Mouse (Mus musculus) embryo, embryonic 10 days (tissue): ENCODE measurements around the gene Rad54l.

ENCODE experiments used
- DNase-seq: peaks from one replicate; pipeline ENCODE4 v3.0.0-alpha.2; 2015; ENCODE audit warnings: low spot score

Gene Rad54l

GRCm38 (mm10) chr4:116140801-116141574 is 17.5 kb upstream of the Rad54l start:
- DNase-seq: no peak

DNA sequence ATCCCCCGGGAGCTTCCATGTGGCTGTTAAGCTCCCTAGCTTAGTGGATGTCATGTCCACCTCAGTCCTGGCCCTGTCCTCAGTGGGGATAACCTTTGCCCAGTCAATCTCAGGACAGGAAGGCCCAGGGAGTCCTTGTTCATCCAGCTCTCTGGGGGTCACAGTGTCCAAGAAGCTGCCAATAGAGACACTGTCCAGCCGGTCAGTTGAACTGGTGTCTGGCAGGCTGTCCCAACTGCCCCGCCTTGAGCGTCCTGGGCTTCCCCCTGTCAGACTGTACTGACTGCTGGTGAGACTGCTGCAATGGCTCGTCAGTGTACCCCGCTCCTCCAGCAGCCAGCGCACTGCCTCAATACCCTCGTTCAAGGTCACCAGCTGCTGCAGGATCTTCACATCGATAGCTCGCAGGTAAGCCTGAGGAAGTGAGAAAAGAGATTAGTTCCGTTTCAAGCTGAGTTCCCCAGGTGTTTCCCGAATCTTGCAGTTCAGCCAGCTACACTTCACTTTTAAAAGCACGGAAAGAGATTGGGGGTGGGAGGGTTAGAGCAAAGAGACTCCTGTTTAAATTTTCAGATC is 14.0 kb upstream of the Rad54l start:
- no peak for DNase-seq

DNA sequence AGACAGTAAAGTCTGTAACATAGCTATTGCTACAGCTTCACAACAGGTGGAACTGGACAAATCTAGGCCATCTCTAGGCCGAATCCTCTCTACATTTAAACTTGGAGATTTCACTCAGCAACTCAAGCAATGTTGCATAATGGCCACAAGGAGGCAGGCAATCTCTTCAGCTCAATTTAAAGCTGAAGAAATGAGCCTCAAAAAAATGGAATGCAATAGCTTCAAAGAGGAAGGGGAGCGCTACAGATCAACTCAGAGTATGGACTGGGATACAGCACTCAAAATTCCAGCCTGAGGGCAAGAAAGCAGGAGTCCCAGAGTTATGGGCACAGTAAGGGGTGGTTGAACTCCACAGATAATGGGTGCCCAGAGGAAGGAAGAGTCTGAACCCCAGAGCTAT is 11.5 kb upstream of the Rad54l start:
- peak; percentile 72 for DNase-seq

DNA sequence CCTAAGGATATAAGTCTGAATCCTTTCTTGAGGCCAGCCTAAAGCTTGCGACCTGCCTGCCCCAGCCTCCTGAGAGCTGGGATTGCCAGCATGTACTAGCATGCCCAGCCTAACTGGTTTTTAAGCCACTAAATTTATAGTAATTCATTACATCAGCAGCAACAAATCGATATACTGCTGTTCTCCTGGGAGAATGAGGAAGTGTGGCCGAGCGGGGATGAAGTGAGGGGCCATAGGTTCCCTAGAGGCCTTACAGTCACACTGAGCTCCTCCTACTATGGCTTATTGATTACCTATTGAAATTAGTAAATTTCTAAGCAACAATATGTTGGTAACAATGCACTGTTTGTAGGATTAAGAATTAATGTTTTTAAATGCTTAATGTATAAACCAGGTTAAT is 9.6 kb upstream of the Rad54l start:
- DNase-seq: no peak

- DNase-seq: no peak
Observed at GRCm38 (mm10) chr4:116127956-116128355, 4.5 kb upstream of the Rad54l start.

GRCm38 (mm10) chr4:116125803-116126386 is 2.4 kb upstream of the Rad54l start:
- DNase-seq: no peak

GRCm38 (mm10) chr4:116122762-116123161 is 728 bp downstream of the Rad54l start:
- no peak for DNase-seq

GRCm38 (mm10) chr4:116111486-116111885 is 12.0 kb downstream of the Rad54l start:
- DNase-seq: no peak

- no peak for DNase-seq
Observed at GRCm38 (mm10) chr4:116110695-116111094, 12.8 kb downstream of the Rad54l start.

DNA sequence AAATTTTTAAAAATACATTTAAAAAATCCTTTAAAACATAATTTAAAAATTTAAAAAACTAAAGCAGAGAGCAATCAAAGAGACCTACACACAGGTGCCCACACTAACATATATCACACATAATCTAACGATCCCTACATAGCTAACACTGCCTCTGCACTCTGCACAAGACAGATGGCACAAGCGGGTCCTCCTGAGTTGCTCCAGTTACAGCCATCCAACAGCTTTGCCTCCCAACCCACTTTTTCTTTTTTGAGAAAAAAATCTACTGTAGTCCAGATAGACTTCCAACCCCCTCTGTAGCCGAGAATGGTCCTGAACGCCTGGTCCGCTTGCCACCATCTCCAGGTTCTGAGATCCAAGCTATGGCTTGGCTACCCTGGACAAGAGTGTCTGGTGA is 18.2 kb downstream of the Rad54l start:
- DNase-seq: no peak

DNA sequence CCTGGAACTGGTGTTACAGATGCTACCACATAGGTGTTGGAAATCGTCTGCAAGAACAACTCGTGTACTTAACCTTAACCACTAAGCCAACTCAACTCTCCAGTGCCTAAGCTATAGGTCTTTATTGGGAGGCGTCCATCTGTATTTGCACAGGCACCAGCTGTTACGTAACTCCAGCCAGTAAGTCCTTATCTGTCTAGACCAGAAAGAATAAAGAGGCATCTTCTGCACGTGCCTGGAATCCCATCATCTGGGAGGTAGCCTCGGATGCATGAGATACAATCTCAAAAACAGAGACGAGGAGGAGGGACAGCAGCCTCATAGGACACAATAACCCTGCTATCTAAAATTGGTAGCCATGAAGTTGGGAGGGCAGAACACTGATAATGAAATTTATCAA is 22.5 kb downstream of the Rad54l start:
- no peak for DNase-seq

- DNase-seq: no peak
Observed at GRCm38 (mm10) chr4:116097211-116097610, 26.3 kb downstream of the Rad54l start.

- DNase-seq: no peak
Observed at GRCm38 (mm10) chr4:116096291-116096690, 27.2 kb downstream of the Rad54l start.

DNA sequence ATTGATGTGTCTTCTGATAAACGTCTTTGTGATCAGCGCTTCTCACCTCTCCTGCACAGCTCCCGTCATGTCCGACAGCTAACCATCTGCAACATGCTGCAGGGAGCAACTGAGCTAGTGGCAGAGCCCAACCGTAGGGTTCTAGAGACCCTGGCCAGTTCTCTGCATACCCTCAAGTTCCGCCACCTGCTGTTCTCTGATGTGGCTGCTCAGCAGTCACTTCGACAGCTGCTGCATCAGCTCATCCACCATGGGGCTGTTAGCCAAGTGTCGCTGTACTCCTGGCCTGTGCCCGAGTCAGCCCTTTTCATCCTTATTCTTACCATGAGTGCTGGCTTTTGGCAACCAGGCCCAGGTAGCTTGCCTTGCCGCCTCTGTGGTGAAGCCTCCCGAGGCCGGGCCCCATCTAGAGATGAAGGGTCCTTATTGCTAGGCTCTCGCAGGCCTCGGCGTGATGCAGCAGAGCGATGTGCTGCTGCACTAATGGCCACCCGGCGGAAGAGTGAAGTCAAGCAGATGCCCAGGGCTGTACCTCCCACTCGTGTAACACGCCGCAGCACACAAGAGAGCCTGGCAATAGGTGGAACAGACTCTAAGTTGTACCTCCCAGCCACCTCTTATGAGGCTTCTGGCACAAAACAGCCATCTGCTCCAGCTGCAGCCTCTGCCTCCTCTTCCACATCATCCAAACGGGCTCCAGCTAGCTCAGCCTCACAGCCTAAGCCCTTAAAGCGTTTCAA is 34.8 kb downstream of the Rad54l start:
- no peak for DNase-seq

DNA sequence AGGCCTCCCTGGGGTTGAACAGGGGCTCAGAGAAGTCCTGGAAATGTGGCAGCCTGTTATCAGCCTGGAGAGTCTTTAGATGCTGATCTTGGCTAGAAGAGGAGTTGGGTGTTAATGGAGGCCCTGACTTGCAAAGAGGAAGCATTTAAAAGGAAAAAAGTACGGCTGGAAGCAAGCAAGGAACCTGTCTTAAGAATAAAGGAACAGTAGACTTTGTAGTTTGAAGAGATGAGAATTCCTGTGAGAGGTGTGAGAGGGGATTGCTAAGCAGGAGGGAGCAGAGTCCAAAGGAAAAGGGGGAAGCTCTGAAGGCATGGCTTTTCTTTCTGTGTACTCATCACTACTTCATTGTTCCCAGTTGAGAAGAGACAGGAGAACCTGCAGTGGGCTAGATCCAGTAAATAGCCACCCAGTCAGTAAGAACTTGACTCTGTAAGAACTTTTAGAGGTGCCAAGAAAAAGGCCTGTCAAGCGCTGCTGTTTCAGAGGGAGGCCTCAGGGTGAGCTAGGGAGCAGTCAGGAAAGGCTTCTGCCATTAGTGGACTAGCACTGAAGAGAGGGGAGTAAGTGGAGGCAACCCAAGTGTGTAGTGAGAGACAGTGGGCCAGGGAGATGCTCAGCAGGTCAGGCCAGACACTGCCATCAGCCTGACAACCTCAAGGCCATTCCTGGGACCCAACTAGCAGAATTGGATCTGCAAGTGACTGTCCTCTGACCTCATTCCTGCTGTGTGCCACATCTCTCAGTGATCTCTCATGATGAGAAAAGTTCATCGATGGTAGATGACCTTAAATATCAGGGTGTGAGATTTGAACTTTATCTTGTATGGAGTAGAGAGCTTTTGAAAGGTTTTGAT is 46.0 kb downstream of the Rad54l start:
- no peak for DNase-seq

- peak; percentile 51 for DNase-seq
Observed at GRCm38 (mm10) chr4:116076369-116077231, 46.9 kb downstream of the Rad54l start.

DNA sequence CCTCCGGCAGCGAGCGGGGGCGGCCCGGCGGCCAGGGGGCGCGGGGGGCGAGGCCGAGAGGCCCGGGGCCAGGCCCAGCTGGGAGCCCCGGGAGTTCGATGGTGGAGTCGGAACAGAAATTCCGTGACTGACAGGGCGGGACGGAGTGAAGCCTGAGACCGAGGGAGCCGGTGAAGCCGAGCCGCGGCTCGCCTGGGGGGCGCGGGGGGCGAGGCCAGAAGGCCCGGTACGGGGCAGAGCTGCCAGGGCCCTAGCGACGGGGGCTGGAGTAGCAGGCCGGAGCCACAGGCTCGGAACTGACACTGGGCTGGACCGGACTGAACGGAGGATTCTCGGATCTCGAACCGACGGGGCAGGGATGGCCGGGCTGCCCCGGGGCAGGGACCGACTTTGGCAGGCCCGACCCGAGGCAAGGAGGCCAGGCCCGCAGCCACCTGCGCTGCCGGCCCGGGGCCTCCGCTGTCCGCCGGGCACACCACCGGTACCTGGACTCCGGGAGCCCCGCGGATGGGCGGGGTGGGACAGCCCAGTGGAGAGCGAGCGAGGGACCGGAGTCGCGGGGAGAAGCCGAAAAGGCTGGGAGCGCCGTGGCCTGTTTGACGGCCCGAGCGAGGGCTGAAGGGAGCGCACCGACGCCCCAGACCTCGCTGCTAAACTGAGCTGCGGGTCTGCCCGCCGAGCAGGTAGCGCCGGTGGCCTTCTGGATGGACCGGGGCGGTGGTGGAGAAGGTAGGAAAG is 47.7 kb downstream of the Rad54l start:
- DNase-seq: peak; percentile 64

DNA sequence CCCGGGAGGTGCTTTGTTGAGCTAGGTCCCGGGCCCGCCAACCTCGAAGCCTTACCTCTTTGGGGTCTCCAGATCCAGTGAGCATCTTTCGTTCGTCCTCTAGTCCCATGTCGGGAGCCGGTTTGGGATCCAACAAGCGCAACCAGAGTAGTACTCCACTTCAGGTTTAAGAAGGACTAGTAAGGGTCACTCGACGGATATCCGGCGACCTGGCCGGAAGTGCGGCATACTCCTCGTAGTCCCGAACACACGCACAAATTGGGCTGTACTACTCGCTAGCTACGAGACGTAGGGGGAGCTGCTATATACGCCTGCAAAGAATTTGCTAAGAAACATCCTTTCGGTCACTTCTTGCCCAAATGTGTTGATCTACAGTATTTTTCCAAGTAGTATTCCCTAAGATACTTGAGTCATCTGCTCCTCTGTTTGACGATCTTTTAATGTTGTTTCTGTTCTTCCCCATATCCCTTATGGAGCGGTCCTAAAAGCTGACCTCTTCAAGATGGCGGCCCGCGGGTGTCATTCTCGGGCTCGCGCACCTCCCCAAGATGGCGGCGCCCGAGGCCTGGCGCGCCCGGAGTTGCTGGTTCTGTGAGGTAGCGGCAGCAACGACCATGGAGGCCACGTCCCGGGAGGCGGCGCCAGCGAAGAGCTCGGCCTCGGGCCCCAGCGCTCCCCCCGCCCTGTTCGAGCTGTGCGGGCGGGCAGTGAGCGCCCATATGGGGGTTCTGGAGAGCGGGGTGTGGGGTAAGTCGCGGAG is 48.4 kb downstream of the Rad54l start, which contains the start of the genes Uqcrh and Lrrc41:
Uqcrh (minus strand) TSS at position 211 of the 760 bp plus-strand sequence.
Lrrc41 (plus strand) TSS at position 409 of the 760 bp plus-strand sequence.
- DNase-seq: peak; percentile 98

GRCm38 (mm10) chr4:116074145-116074675 is 49.3 kb downstream of the Rad54l start:
- DNase-seq: peak; percentile 44
